In the genomic region with DNA sequence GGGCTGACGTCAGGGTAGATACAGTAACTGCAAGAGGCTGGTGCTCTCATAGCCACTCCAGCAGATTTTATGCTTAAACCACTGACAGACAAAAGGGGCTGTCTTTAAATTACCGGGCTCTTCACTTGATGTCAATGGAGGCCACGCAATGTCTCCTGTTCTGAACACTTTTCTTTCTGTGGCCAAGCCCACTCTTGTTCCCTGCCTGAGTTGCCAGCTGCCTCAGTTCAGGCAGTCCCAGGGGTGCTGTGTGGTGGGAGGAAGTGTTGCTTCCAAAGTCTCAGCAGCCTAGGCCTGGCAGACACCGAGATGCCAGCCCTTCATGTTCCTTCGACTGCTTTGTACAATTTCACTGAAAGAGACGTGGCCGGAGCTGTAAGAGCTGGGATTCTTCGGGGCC, we compare ENCODE assay signal across 10 mouse cellular contexts. TPM values are rescaled to one million over a fixed set of nuclear protein-coding genes. Genes with fewer than 3 reads are reported as not detected.
DNase-seq lines count a peak whose midpoint lies in the region; ATAC-seq and TF ChIP-seq lines count a peak whose summit lies in the region.
"Had no signal": no experiment of that assay in that cellular context is flagged by ENCODE, and none has a peak within 500 bp of the region (broad histone marks: within the 10 kb centered on the region; RNA-seq: fewer than 3 reads in every experiment).

No protein-coding gene starts in this region.

- no peak for ATAC-seq in megakaryocyte, adult 5-6 weeks (ENCODE audit: poor library complexity, severe bottlenecking)

- H3K4me1 ChIP-seq in brown adipose tissue, adult 24 weeks (ENCODE audit: control insufficient read depth, insufficient read depth, insufficient read length, low read length) = peaks cover 45% of the 10 kb centered on the region

- TF ChIP-seq CTCF in gastrocnemius, adult 2 months (IDR thresholded peaks at IDR 0.05) = no peak
- TF ChIP-seq CTCF in left cerebral cortex, adult 2 months (IDR thresholded peaks at IDR 0.05) = no peak

- peak overlapping the region; percentile 55 for H3K4me3 ChIP-seq in gastrocnemius, adult 2 months
- H3K4me3 ChIP-seq in left cerebral cortex, adult 2 months = no peak overlapping the region
- no peak overlapping the region for H3K4me3 ChIP-seq in brown adipose tissue, adult 24 weeks (ENCODE audit: insufficient read depth, low read depth, low read length)

- intact Hi-C loops in gastrocnemius, adult 2 months (cut with DNase I) = loop anchor here (2.0 kb wide), 1 partner anchor 27 kb away; no protein-coding TSS in a partner anchor
- intact Hi-C loops in left cerebral cortex, adult 2 months (cut with DNase I) = no loop called here

- peak; percentile 59 for DNase-seq in gastrocnemius, adult 2 months
- no peak for DNase-seq in gastrocnemius, postnatal 10 days
- peak in 1 of 2 experiments; percentile 34 for DNase-seq in left cerebral cortex, adult 2 months (ENCODE audit: extremely low spot score in 1 of 2, low spot score in 2 of 2)
- DNase-seq in left cerebral cortex, adult 11 months (ENCODE audit: low spot score) = no peak
- peak; percentile 32 to 46 for DNase-seq in left cerebral cortex, adult 9 months (ENCODE audit: low spot score in 2 of 2)
- no peak for DNase-seq in natural killer cell, adult 2 months (ENCODE audit: low spot score in 2 of 2)
- DNase-seq: cerebellum, adult 11 months; thymus, postnatal 36 days had no signal

- H3K27ac ChIP-seq in gastrocnemius, adult 2 months = peak overlapping the region; percentile 92
- peak overlapping the region; percentile 84 for H3K27ac ChIP-seq in left cerebral cortex, adult 2 months
- peak overlapping the region; percentile 98 for H3K27ac ChIP-seq in brown adipose tissue, adult 24 weeks (replicated peaks; ENCODE audit: low read depth, low read length)

RNA-seq across cellular contexts. Expression of a gene that starts 39.0 kb away (rescaled TPM):
- 1 to 10 TPM; 5.9 to 7.6 TPM for total RNA-seq in gastrocnemius, adult 2 months (2021)
- total RNA-seq in gastrocnemius, postnatal 10 days (2021) = 10 to 100 TPM in 1 of 2 experiments, 1 to 10 TPM in 1; 7.0 to 10.3 TPM
- total RNA-seq in left cerebral cortex, adult 2 months (2021) = 10 to 100 TPM; 21.6 to 28.5 TPM
- 35.1 and 41.6 TPM in 2 replicates for polyA plus RNA-seq in brown adipose tissue, adult 24 weeks (2012; ENCODE audit: insufficient read depth, insufficient read length, missing spikeins)
- 17.8 and 18.7 TPM in 2 replicates for total RNA-seq in megakaryocyte, adult 5-6 weeks (2015)
- 24.0 and 26.6 TPM in 2 replicates for total RNA-seq in megakaryocyte, adult 5-6 weeks (2017)

Comparison
In these comparisons a context has a peak if more than half of its experiments do, and no peak if none do; other contexts are left out.
1. DNase-seq: peak in gastrocnemius, adult 2 months (single experiment) and left cerebral cortex, adult 9 months (2 of 2); none in gastrocnemius, postnatal 10 days (single experiment), left cerebral cortex, adult 11 months (single experiment) and natural killer cell, adult 2 months (0 of 2).
2. Peak in every context shown above with its lines, with median percentiles within 50 percentile points of each other: H3K27ac ChIP-seq.